ENCODE assay signal across 33 mouse cellular contexts in the genomic region with DNA sequence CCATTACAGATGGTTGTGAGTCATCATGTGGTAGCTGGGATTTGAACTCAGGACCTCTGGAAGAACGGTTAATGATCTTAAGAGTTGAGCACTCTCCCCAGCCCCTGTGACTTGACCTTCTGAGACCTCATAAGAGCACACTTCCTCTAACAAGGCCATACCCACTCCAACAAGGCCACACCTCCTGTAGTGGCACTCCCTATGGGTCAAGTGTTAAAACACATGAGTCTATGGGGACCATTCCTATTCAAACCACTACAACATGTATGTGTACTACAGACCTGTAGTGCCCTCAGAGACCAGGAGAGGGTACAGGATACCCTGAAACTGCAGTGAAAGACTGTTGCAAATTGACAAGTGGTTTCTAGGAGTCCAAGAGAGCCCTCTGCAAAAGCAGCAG. TPM values are rescaled to one million over a fixed set of nuclear protein-coding genes. Genes with fewer than 3 reads are reported as not detected.
DNase-seq lines count a peak whose midpoint lies in the region; ATAC-seq and TF ChIP-seq lines count a peak whose summit lies in the region.
"Had no signal": no experiment of that assay in that cellular context is flagged by ENCODE, and none has a peak within 500 bp of the region (broad histone marks: within the 10 kb centered on the region; RNA-seq: fewer than 3 reads in every experiment).

No protein-coding gene starts in this region.

- TF ChIP-seq POLR2A in cerebellum, adult 2 months (IDR thresholded peaks at IDR 0.05; ENCODE audit: borderline replicate concordance, insufficient read depth, low read length), result no peak

- ATAC-seq in midbrain, embryonic 11.5 days (ENCODE audit: low FRiP score), result no peak
- no peak for ATAC-seq in midbrain, embryonic 13.5 days
- ATAC-seq in stomach, postnatal 0 days (ENCODE audit: low FRiP score, low TSS enrichment), result peak; percentile 61; the same call in 1 of the 2 replicates
- ATAC-seq: activated CD4-positive, CD25-positive, alpha-beta regulatory T cell, adult 4 months; forebrain, embryonic 16.5 days; intestine, embryonic 16.5 days; liver, embryonic 12.5 days; midbrain, embryonic 15.5 days had no signal

- H3K9me3 ChIP-seq in midbrain, embryonic 11.5 days (ENCODE audit: control insufficient read depth, low read length), result no peaks in the 10 kb centered on the region
- no peaks in the 10 kb centered on the region for H3K9me3 ChIP-seq in midbrain, embryonic 13.5 days
- H3K9me3 ChIP-seq in stomach, postnatal 0 days (ENCODE audit: control insufficient read depth, low read length), result no peaks in the 10 kb centered on the region
- H3K9me3 ChIP-seq: embryonic facial prominence, embryonic 13.5 days; forebrain, embryonic 10.5 days; limb, embryonic 13.5 days; liver, embryonic 12.5 days; midbrain, embryonic 15.5 days; neural tube, embryonic 12.5 days had no signal

- no peaks in the 10 kb centered on the region for H3K27me3 ChIP-seq in midbrain, embryonic 11.5 days (ENCODE audit: control insufficient read depth, insufficient read depth, low read length)
- no peaks in the 10 kb centered on the region for H3K27me3 ChIP-seq in midbrain, embryonic 13.5 days
- H3K27me3 ChIP-seq in stomach, postnatal 0 days (ENCODE audit: control insufficient read depth, insufficient read depth, low read length), result no peaks in the 10 kb centered on the region
- no peaks in the 10 kb centered on the region for H3K27me3 ChIP-seq in cerebellum, adult 2 months (ENCODE audit: control insufficient read depth, insufficient read depth, low read length)
- H3K27me3 ChIP-seq: embryonic facial prominence, embryonic 13.5 days; limb, embryonic 13.5 days; midbrain, embryonic 15.5 days; neural tube, embryonic 12.5 days had no signal

- no peak for TF ChIP-seq EP300 in stomach, postnatal 0 days (optimal IDR thresholded peaks at IDR 0.05)

- H3K9ac ChIP-seq in midbrain, embryonic 11.5 days (ENCODE audit: low read length), result no peak overlapping the region
- H3K9ac ChIP-seq in midbrain, embryonic 13.5 days (replicated peaks), result no peak overlapping the region
- H3K9ac ChIP-seq in stomach, postnatal 0 days (ENCODE audit: low read length), result no peak overlapping the region
- H3K9ac ChIP-seq: embryonic facial prominence, embryonic 13.5 days; limb, embryonic 13.5 days; liver, embryonic 12.5 days; midbrain, embryonic 15.5 days; neural tube, embryonic 12.5 days had no signal

- TF ChIP-seq CTCF in stomach, postnatal 0 days (IDR thresholded peaks at IDR 0.05; ENCODE audit: low read depth), result no peak; the same call in 1 of the 2 replicates
- TF ChIP-seq CTCF in cerebellum, adult 2 months (IDR thresholded peaks at IDR 0.05; ENCODE audit: borderline replicate concordance, insufficient read depth, low read depth, low read length), result no peak

- peak; percentile 82 for DNase-seq in midbrain, embryonic 11.5 days (ENCODE audit: low spot score, missing footprints)
- peak; percentile 61 for DNase-seq in R1 (ENCODE audit: low read depth, low spot score)
- DNase-seq in stomach, postnatal 0 days (ENCODE audit: low spot score), result no peak
- DNase-seq in urinary bladder, postnatal 4 days (ENCODE audit: low spot score in 2 of 2), result no peak
- DNase-seq in cerebellum, adult 2 months, result no peak
- no peak for DNase-seq in left cerebral cortex, postnatal 36 days (ENCODE audit: low spot score in 2 of 2)
- DNase-seq: adrenal gland, adult 2 months; cerebellum, adult 9-10 months; cerebellum, postnatal 36 days; gastrocnemius, adult 2 months; heart, postnatal 14 days; kidney, adult 8-10 months; kidney, postnatal 14 days; layer of hippocampus, adult 9-11 months; lung, adult 2 months; right cerebral cortex, postnatal 4 days; thymus, postnatal 4 days had no signal

- 93% methylated on average over 1 of the region's 1 CpGs for WGBS in midbrain, embryonic 11.5 days
- 93% methylated on average over 1 of the region's 1 CpGs for WGBS in midbrain, embryonic 13.5 days
- 86% methylated on average over 1 of the region's 1 CpGs for WGBS in macrophage (ENCODE audit: missing documents)
- 85% methylated on average over 1 of the region's 1 CpGs for WGBS in stomach, postnatal 0 days
- WGBS in cerebellum, adult 2 months, result 100% methylated on average over 1 of the region's 1 CpGs

- H3K4me1 ChIP-seq in midbrain, embryonic 11.5 days (ENCODE audit: control insufficient read depth, insufficient read depth, low read length), result no peaks in the 10 kb centered on the region
- H3K4me1 ChIP-seq in midbrain, embryonic 13.5 days (replicated peaks), result no peaks in the 10 kb centered on the region
- H3K4me1 ChIP-seq in stomach, postnatal 0 days (replicated peaks; ENCODE audit: control insufficient read depth, insufficient read depth), result no peaks in the 10 kb centered on the region
- no peaks in the 10 kb centered on the region for H3K4me1 ChIP-seq in cerebellum, adult 2 months (ENCODE audit: control insufficient read depth, insufficient read depth, low read length)
- H3K4me1 ChIP-seq: embryonic facial prominence, embryonic 13.5 days; forebrain, embryonic 10.5 days; limb, embryonic 13.5 days; liver, embryonic 12.5 days; midbrain, embryonic 15.5 days; neural tube, embryonic 12.5 days had no signal

- intact Hi-C loops in left cerebral cortex, postnatal 36 days (cut with DNase I), result no loop called here

- H3K36me3 ChIP-seq in midbrain, embryonic 11.5 days (ENCODE audit: control insufficient read depth, insufficient read depth, low read length), result no peaks in the 10 kb centered on the region
- H3K36me3 ChIP-seq in midbrain, embryonic 13.5 days, result no peaks in the 10 kb centered on the region
- H3K36me3 ChIP-seq in macrophage (ENCODE audit: inconsistent target), result no peaks in the 10 kb centered on the region
- H3K36me3 ChIP-seq in stomach, postnatal 0 days (ENCODE audit: control insufficient read depth, insufficient read depth, low read length), result no peaks in the 10 kb centered on the region
- H3K36me3 ChIP-seq: embryonic facial prominence, embryonic 13.5 days; forebrain, embryonic 10.5 days; limb, embryonic 13.5 days; liver, embryonic 12.5 days; midbrain, embryonic 15.5 days; neural tube, embryonic 12.5 days had no signal

- no peaks in the 10 kb centered on the region for H3K79me2 ChIP-seq in macrophage (ENCODE audit: inconsistent target)

- no peak overlapping the region for H3K4me3 ChIP-seq in midbrain, embryonic 11.5 days (ENCODE audit: low read depth, low read length)
- H3K4me3 ChIP-seq in midbrain, embryonic 13.5 days (replicated peaks), result no peak overlapping the region
- H3K4me3 ChIP-seq in macrophage (ENCODE audit: inconsistent target), result no peak overlapping the region
- H3K4me3 ChIP-seq in stomach, postnatal 0 days (ENCODE audit: low read depth, low read length), result no peak overlapping the region
- no peak overlapping the region for H3K4me3 ChIP-seq in cerebellum, adult 2 months (replicated peaks; ENCODE audit: insufficient read depth, low read depth, low read length)
- H3K4me3 ChIP-seq: embryonic facial prominence, embryonic 13.5 days; forebrain, embryonic 10.5 days; gastrocnemius, adult 2 months; left cerebral cortex, adult 2 months; limb, embryonic 13.5 days; liver, embryonic 12.5 days; midbrain, embryonic 15.5 days; neural tube, embryonic 12.5 days had no signal

- no peak overlapping the region for H3K27ac ChIP-seq in midbrain, embryonic 11.5 days (ENCODE audit: low read depth, low read length)
- H3K27ac ChIP-seq in midbrain, embryonic 13.5 days, result no peak overlapping the region
- H3K27ac ChIP-seq in macrophage, result 0 out of 2 replicates have a peak overlapping the region, but pooled peaks have one; percentile 5
- H3K27ac ChIP-seq in stomach, postnatal 0 days (replicated peaks), result no peak overlapping the region
- no peak overlapping the region for H3K27ac ChIP-seq in cerebellum, adult 2 months (ENCODE audit: insufficient read depth, low read length)
- H3K27ac ChIP-seq: embryonic facial prominence, embryonic 13.5 days; forebrain, embryonic 10.5 days; gastrocnemius, adult 2 months; left cerebral cortex, adult 2 months; limb, embryonic 13.5 days; liver, embryonic 12.5 days; midbrain, embryonic 15.5 days; neural tube, embryonic 12.5 days had no signal

- H3K4me2 ChIP-seq in midbrain, embryonic 11.5 days, result no peak overlapping the region
- no peak overlapping the region for H3K4me2 ChIP-seq in midbrain, embryonic 13.5 days (replicated peaks)
- no peak overlapping the region for H3K4me2 ChIP-seq in stomach, postnatal 0 days (replicated peaks; ENCODE audit: low read depth)
- H3K4me2 ChIP-seq: embryonic facial prominence, embryonic 13.5 days; limb, embryonic 13.5 days; liver, embryonic 12.5 days; midbrain, embryonic 15.5 days; neural tube, embryonic 12.5 days had no signal

RNA-seq across cellular contexts. Expression of a gene that starts 9.1 kb away (rescaled TPM):
- polyA plus RNA-seq in midbrain, embryonic 11.5 days (2014; fragmentation: Nextera tagmentation; extraction: Ambion mirVana), result 1.5 and 1.7 TPM in 2 replicates
- polyA plus RNA-seq in midbrain, embryonic 13.5 days (2015; fragmentation: Nextera tagmentation; extraction: Ambion mirVana), result 2.2 and 3.8 TPM in 2 replicates
- total RNA-seq in macrophage (2018; cell fraction: chromatin; rRNA removed), result 10 to 100 TPM in 1 of 26 experiments, 1 to 10 TPM in 22, under 1 TPM in 1, not detected in 2; 0.96 to 11.9 (median 3.2) TPM
- total RNA-seq in macrophage (2018; cell fraction: cytosol; rRNA removed), result 10 to 100 TPM; 14.4 to 29.0 (median 19.4) TPM
- total RNA-seq in macrophage (2018; cell fraction: nucleus; rRNA removed), result 10 to 100 TPM in 16 of 26 experiments, 1 to 10 TPM in 10; 3.9 to 43.1 (median 11.1) TPM
- 21.1 to 134 TPM (median 134 TPM) in 3 replicates for polyA plus RNA-seq in macrophage (2018)
- polyA plus RNA-seq in stomach, postnatal 0 days (2015; fragmentation: Nextera tagmentation; extraction: Ambion mirVana), result 1.3 and 2.0 TPM in 2 replicates
- 0.44 and 0.89 TPM in 2 replicates for polyA plus RNA-seq in cerebellum, adult 2 months (2012; rRNA removed)
- under 1 TPM in 1 of 2 experiments, not detected in 1; 0.39 TPM for total RNA-seq in left cerebral cortex, postnatal 36 days (2021)
- total RNA-seq: left cerebral cortex, adult 2 months; megakaryocyte-erythroid progenitor cell, adult 5-6 weeks had no signal
- polyA plus RNA-seq: activated CD4-positive, CD25-positive, alpha-beta regulatory T cell, adult 4 months had no signal

RNA-seq across cellular contexts. Expression of a gene that starts 9.9 kb away (rescaled TPM):
- 33.9 and 35.5 TPM in 2 replicates for polyA plus RNA-seq in midbrain, embryonic 11.5 days (2014; fragmentation: Nextera tagmentation; extraction: Ambion mirVana)
- 20.3 and 26.3 TPM in 2 replicates for polyA plus RNA-seq in midbrain, embryonic 13.5 days (2015; fragmentation: Nextera tagmentation; extraction: Ambion mirVana)
- total RNA-seq in macrophage (2018; cell fraction: chromatin; rRNA removed), result 100 to 1,000 TPM in 25 of 26 experiments, 10 to 100 TPM in 1; 81.5 to 370 (median 203) TPM
- total RNA-seq in macrophage (2018; cell fraction: cytosol; rRNA removed), result 10 to 100 TPM; 38.5 to 75.5 (median 63.8) TPM
- 100 to 1,000 TPM in 19 of 26 experiments, 10 to 100 TPM in 7; 63.1 to 228 (median 121) TPM for total RNA-seq in macrophage (2018; cell fraction: nucleus; rRNA removed)
- 63.7 to 85.3 TPM (median 76.3 TPM) in 3 replicates for polyA plus RNA-seq in macrophage (2018)
- 16.6 and 17.6 TPM in 2 replicates for polyA plus RNA-seq in stomach, postnatal 0 days (2015; fragmentation: Nextera tagmentation; extraction: Ambion mirVana)
- 35.4 and 43.9 TPM in 2 replicates for polyA plus RNA-seq in cerebellum, adult 2 months (2012; rRNA removed)
- 10 to 100 TPM; 33.2 to 37.5 TPM for total RNA-seq in left cerebral cortex, postnatal 36 days (2021)

RNA-seq across cellular contexts. Expression of a gene that starts 15.6 kb away (rescaled TPM):
- polyA plus RNA-seq in midbrain, embryonic 11.5 days (2014; fragmentation: Nextera tagmentation; extraction: Ambion mirVana), result 80.6 and 87.8 TPM in 2 replicates
- polyA plus RNA-seq in midbrain, embryonic 13.5 days (2015; fragmentation: Nextera tagmentation; extraction: Ambion mirVana), result 79.0 and 92.2 TPM in 2 replicates
- total RNA-seq in macrophage (2018; cell fraction: chromatin; rRNA removed), result 1,000 to 10,000 TPM in 11 of 26 experiments, 100 to 1,000 TPM in 15; 258 to 1,533 (median 875) TPM
- 100 to 1,000 TPM in 5 of 26 experiments, 10 to 100 TPM in 21; 50.7 to 118 (median 77.3) TPM for total RNA-seq in macrophage (2018; cell fraction: cytosol; rRNA removed)
- total RNA-seq in macrophage (2018; cell fraction: nucleus; rRNA removed), result 1,000 to 10,000 TPM in 1 of 26 experiments, 100 to 1,000 TPM in 25; 144 to 1,074 (median 581) TPM
- polyA plus RNA-seq in macrophage (2018), result 80.5 to 140 TPM (median 104 TPM) in 3 replicates
- 38.8 and 42.7 TPM in 2 replicates for polyA plus RNA-seq in stomach, postnatal 0 days (2015; fragmentation: Nextera tagmentation; extraction: Ambion mirVana)
- 44.7 and 47.3 TPM in 2 replicates for polyA plus RNA-seq in cerebellum, adult 2 months (2012; rRNA removed)
- total RNA-seq in left cerebral cortex, postnatal 36 days (2021), result 10 to 100 TPM; 31.0 to 31.7 TPM

RNA-seq across cellular contexts. Expression of a gene that starts 22.7 kb away (rescaled TPM):
- 11.6 and 12.4 TPM in 2 replicates for polyA plus RNA-seq in midbrain, embryonic 11.5 days (2014; fragmentation: Nextera tagmentation; extraction: Ambion mirVana)
- polyA plus RNA-seq in midbrain, embryonic 13.5 days (2015; fragmentation: Nextera tagmentation; extraction: Ambion mirVana), result 11.1 and 13.2 TPM in 2 replicates
- total RNA-seq in macrophage (2018; cell fraction: chromatin; rRNA removed), result 1 to 10 TPM in 2 of 26 experiments, not detected in 24; 1.3 TPM
- total RNA-seq in macrophage (2018; cell fraction: cytosol; rRNA removed), result under 1 TPM in 20 of 26 experiments, not detected in 6; 0.11 to 0.80 (median 0.37) TPM
- total RNA-seq in macrophage (2018; cell fraction: nucleus; rRNA removed), result 1 to 10 TPM in 3 of 26 experiments, under 1 TPM in 1, not detected in 22; 0.82 to 2.4 (median 1.9) TPM
- 0.50 to 0.59 TPM in 2 of 3 replicates, not detected in the other for polyA plus RNA-seq in macrophage (2018)
- 3.2 and 4.0 TPM in 2 replicates for polyA plus RNA-seq in stomach, postnatal 0 days (2015; fragmentation: Nextera tagmentation; extraction: Ambion mirVana)
- 8.0 and 18.5 TPM in 2 replicates for polyA plus RNA-seq in cerebellum, adult 2 months (2012; rRNA removed)
- total RNA-seq in left cerebral cortex, postnatal 36 days (2021), result 1 to 10 TPM; 1.0 to 1.2 TPM
- polyA plus RNA-seq: activated CD4-positive, CD25-positive, alpha-beta regulatory T cell, adult 4 months had no signal

RNA-seq across cellular contexts. Expression of a gene that starts 29.8 kb away (rescaled TPM):
- polyA plus RNA-seq in midbrain, embryonic 11.5 days (2014; fragmentation: Nextera tagmentation; extraction: Ambion mirVana), result 0.52 and 1.1 TPM in 2 replicates
- 0.24 and 0.26 TPM in 2 replicates for polyA plus RNA-seq in midbrain, embryonic 13.5 days (2015; fragmentation: Nextera tagmentation; extraction: Ambion mirVana)
- not detected for total RNA-seq in macrophage (2018; cell fraction: chromatin; rRNA removed)
- under 1 TPM in 1 of 26 experiments, not detected in 25; 0.10 TPM for total RNA-seq in macrophage (2018; cell fraction: cytosol; rRNA removed)
- total RNA-seq in macrophage (2018; cell fraction: nucleus; rRNA removed), result under 1 TPM in 1 of 26 experiments, not detected in 25; 0.55 TPM
- polyA plus RNA-seq in macrophage (2018), result not detected in 3 replicates
- 3.7 and 4.4 TPM in 2 replicates for polyA plus RNA-seq in stomach, postnatal 0 days (2015; fragmentation: Nextera tagmentation; extraction: Ambion mirVana)
- 0.52 and 0.71 TPM in 2 replicates for polyA plus RNA-seq in cerebellum, adult 2 months (2012; rRNA removed)
- not detected for total RNA-seq in left cerebral cortex, postnatal 36 days (2021)
- total RNA-seq: gastrocnemius, adult 2 months; left cerebral cortex, adult 2 months; left cerebral cortex, postnatal 25 days; megakaryocyte-erythroid progenitor cell, adult 5-6 weeks had no signal
- polyA plus RNA-seq: activated CD4-positive, CD25-positive, alpha-beta regulatory T cell, adult 4 months; embryonic facial prominence, embryonic 13.5 days; forebrain, embryonic 10.5 days; forebrain, embryonic 16.5 days; gonadal fat pad, adult 2 months; limb, embryonic 13.5 days; lung, adult 2 months; thymus, postnatal 0 days had no signal

Comparison
In these comparisons a context has a peak if more than half of its experiments do, and no peak if none do; other contexts are left out.
1. DNase-seq: peak in midbrain, embryonic 11.5 days (single experiment) and R1 (single experiment); none in stomach, postnatal 0 days (single experiment), urinary bladder, postnatal 4 days (0 of 2), cerebellum, adult 2 months (0 of 2) and left cerebral cortex, postnatal 36 days (0 of 2).